ENCODE assay signal across 23 mouse cellular contexts in genomic region chr14:76849071-76849470, GRCm38 (mm10).
DNase-seq lines count a peak whose midpoint lies in the region; ATAC-seq and TF ChIP-seq lines count a peak whose summit lies in the region.
"Had no signal": no experiment of that assay in that cellular context is flagged by ENCODE, and none has a peak within 500 bp of the region (broad histone marks: within the 10 kb centered on the region; RNA-seq: fewer than 3 reads in every experiment).

No protein-coding gene starts in this region.

- no peak overlapping the region for H3K9ac ChIP-seq in heart, embryonic 12.5 days
- no peak overlapping the region for H3K9ac ChIP-seq in hindbrain, postnatal 0 days (replicated peaks; ENCODE audit: low read length)
- H3K9ac ChIP-seq in hindbrain, embryonic 11.5 days (ENCODE audit: low read depth, low read length) = no peak overlapping the region
- H3K9ac ChIP-seq: embryonic facial prominence, embryonic 13.5 days; forebrain, embryonic 13.5 days; heart, embryonic 15.5 days; hindbrain, embryonic 12.5 days; midbrain, embryonic 12.5 days had no signal

- no peak overlapping the region for H3K27ac ChIP-seq in heart, embryonic 12.5 days (ENCODE audit: poor library complexity, severe bottlenecking)
- no peak overlapping the region for H3K27ac ChIP-seq in hindbrain, postnatal 0 days
- H3K27ac ChIP-seq in hindbrain, embryonic 11.5 days (ENCODE audit: low read depth, low read length) = no peak overlapping the region
- H3K27ac ChIP-seq: embryonic facial prominence, embryonic 13.5 days; forebrain, embryonic 13.5 days; heart, embryonic 15.5 days; hindbrain, embryonic 12.5 days; limb, embryonic 10.5 days; midbrain, embryonic 12.5 days had no signal

- ATAC-seq in heart, embryonic 12.5 days (ENCODE audit: insufficient number of reproducible peaks, low FRiP score) = no peak
- ATAC-seq in hindbrain, postnatal 0 days = 0 out of 2 replicates have a peak, but pooled peaks have one; percentile 32
- no peak for ATAC-seq in hindbrain, embryonic 11.5 days (ENCODE audit: low FRiP score)
- ATAC-seq: CD4-positive, CD25-positive, alpha-beta regulatory T cell, adult 4 months; forebrain, embryonic 13.5 days had no signal

- peaks cover 12% of the 10 kb centered on the region for H3K4me1 ChIP-seq in heart, embryonic 12.5 days (replicated peaks)
- no peaks in the 10 kb centered on the region for H3K4me1 ChIP-seq in hindbrain, postnatal 0 days (ENCODE audit: insufficient read depth, low read length)
- H3K4me1 ChIP-seq in hindbrain, embryonic 11.5 days (replicated peaks; ENCODE audit: control insufficient read depth, insufficient read depth, low read length) = no peaks in the 10 kb centered on the region
- H3K4me1 ChIP-seq: embryonic facial prominence, embryonic 13.5 days; forebrain, embryonic 13.5 days; hindbrain, embryonic 12.5 days; limb, embryonic 10.5 days; midbrain, embryonic 12.5 days had no signal

- H3K27me3 ChIP-seq in heart, embryonic 12.5 days (replicated peaks) = no peaks in the 10 kb centered on the region
- H3K27me3 ChIP-seq in hindbrain, postnatal 0 days (ENCODE audit: insufficient read depth, low read length) = no peaks in the 10 kb centered on the region
- H3K27me3 ChIP-seq in hindbrain, embryonic 11.5 days (ENCODE audit: control insufficient read depth, insufficient read depth, low read length) = no peaks in the 10 kb centered on the region
- H3K27me3 ChIP-seq: embryonic facial prominence, embryonic 13.5 days; forebrain, embryonic 13.5 days; heart, embryonic 15.5 days; hindbrain, embryonic 12.5 days; midbrain, embryonic 12.5 days had no signal

- no peaks in the 10 kb centered on the region for H3K9me3 ChIP-seq in heart, embryonic 12.5 days (replicated peaks)
- no peaks in the 10 kb centered on the region for H3K9me3 ChIP-seq in hindbrain, postnatal 0 days (ENCODE audit: low read length)
- no peaks in the 10 kb centered on the region for H3K9me3 ChIP-seq in hindbrain, embryonic 11.5 days (ENCODE audit: control insufficient read depth, low read length)
- H3K9me3 ChIP-seq: embryonic facial prominence, embryonic 13.5 days; forebrain, embryonic 13.5 days; heart, embryonic 15.5 days; hindbrain, embryonic 12.5 days; limb, embryonic 10.5 days; midbrain, embryonic 12.5 days had no signal

- TF ChIP-seq CTCF in hindbrain, postnatal 0 days (IDR thresholded peaks at IDR 0.05; ENCODE audit: low read depth) = no peak

- WGBS in heart, embryonic 12.5 days = 58% methylated on average over 3 of the region's 3 CpGs
- WGBS in hindbrain, postnatal 0 days = 37% methylated on average over 3 of the region's 3 CpGs
- 80% methylated on average over 3 of the region's 3 CpGs for WGBS in hindbrain, embryonic 11.5 days

- H3K4me3 ChIP-seq in heart, embryonic 12.5 days = no peak overlapping the region
- H3K4me3 ChIP-seq in hindbrain, postnatal 0 days (ENCODE audit: low read length) = no peak overlapping the region
- H3K4me3 ChIP-seq in hindbrain, embryonic 11.5 days (ENCODE audit: low read depth, low read length) = no peak overlapping the region
- H3K4me3 ChIP-seq: embryonic facial prominence, embryonic 13.5 days; forebrain, embryonic 13.5 days; heart, embryonic 15.5 days; hindbrain, embryonic 12.5 days; limb, embryonic 10.5 days; midbrain, embryonic 12.5 days had no signal

- H3K36me3 ChIP-seq in heart, embryonic 12.5 days = no peaks in the 10 kb centered on the region
- H3K36me3 ChIP-seq in hindbrain, postnatal 0 days (ENCODE audit: insufficient read depth, low read length) = no peaks in the 10 kb centered on the region
- no peaks in the 10 kb centered on the region for H3K36me3 ChIP-seq in hindbrain, embryonic 11.5 days (ENCODE audit: control insufficient read depth, insufficient read depth, low read length)
- H3K36me3 ChIP-seq: embryonic facial prominence, embryonic 13.5 days; heart, embryonic 15.5 days; hindbrain, embryonic 12.5 days; limb, embryonic 10.5 days; midbrain, embryonic 12.5 days had no signal

- peak; percentile 88 for DNase-seq in heart, adult 11 months
- peak; percentile 73 for DNase-seq in hindbrain, postnatal 0 days (ENCODE audit: low spot score)
- no peak for DNase-seq in hindbrain, embryonic 11.5 days (ENCODE audit: low spot score)
- DNase-seq in Muller cell, postnatal 12 days (ENCODE audit: inconsistent ontology term) = peak; percentile 15
- peak; percentile 48 for DNase-seq in lung, postnatal 36 days
- DNase-seq in gastrocnemius, adult 8-10 months (ENCODE audit: low spot score in 2 of 2) = no peak
- DNase-seq: adrenal gland, postnatal 36 days; cerebellum, adult 11 months; cerebellum, postnatal 25 days; embryo, embryonic 11 days; kidney, adult 8-10 months; kidney, postnatal 10 days; liver; right cerebral cortex, postnatal 25 days; thymus, postnatal 14 days had no signal

- H3K4me2 ChIP-seq in heart, embryonic 12.5 days = no peak overlapping the region
- H3K4me2 ChIP-seq in hindbrain, postnatal 0 days (ENCODE audit: low read depth, low read length) = no peak overlapping the region
- no peak overlapping the region for H3K4me2 ChIP-seq in hindbrain, embryonic 11.5 days (replicated peaks; ENCODE audit: low read depth, low read length)
- H3K4me2 ChIP-seq: embryonic facial prominence, embryonic 13.5 days; forebrain, embryonic 13.5 days; hindbrain, embryonic 12.5 days; midbrain, embryonic 12.5 days had no signal

Comparison
In these comparisons a context has a peak if more than half of its experiments do, and no peak if none do; other contexts are left out.
1. DNase-seq: peak in heart, adult 11 months (single experiment), hindbrain, postnatal 0 days (single experiment), Muller cell, postnatal 12 days (single experiment) and lung, postnatal 36 days (single experiment); none in hindbrain, embryonic 11.5 days (single experiment) and gastrocnemius, adult 8-10 months (0 of 2).